Mouse (Mus musculus): ENCODE results near the gene Atp5l.

DNA sequence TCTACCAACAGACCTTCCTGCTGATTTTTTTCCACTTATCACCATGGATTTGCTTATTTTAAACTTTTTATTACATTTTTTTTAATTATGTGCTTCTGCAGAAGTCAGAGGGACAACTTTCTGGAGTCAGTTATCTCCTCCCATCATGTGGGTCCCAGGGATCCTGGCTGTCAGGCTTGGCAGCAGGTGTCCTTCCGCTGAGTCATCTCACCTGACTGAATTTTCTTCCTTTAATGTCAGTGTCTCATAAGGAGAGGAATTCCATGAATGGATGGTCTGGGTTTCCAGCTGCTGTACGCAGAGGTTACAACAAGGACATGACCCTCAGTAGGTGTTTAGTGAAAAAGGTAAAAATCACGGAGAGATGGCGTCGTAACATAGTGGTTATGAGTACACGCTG is 29.3 kb downstream of the Atp5l start:
- no peak for TF ChIP-seq POLR2A (IDR thresholded peaks at IDR 0.05; ENCODE audit: insufficient read depth, low read depth, low read length)
- no peak for TF ChIP-seq CTCF (IDR thresholded peaks at IDR 0.05)

Data from heart, adult 2 months (tissue).